Mouse (Mus musculus): Measurements from ENCODE around the gene Jph2. TPM values are rescaled to one million over a fixed set of nuclear protein-coding genes. Genes with fewer than 3 reads are reported as not detected.

Gene Jph2
- not detected in 2 replicates for total RNA-seq (2023)

GRCm38 (mm10) chr2:163397905-163398304 lies at the start of gene Jph2:
Gene Jph2, minus strand, starts transcription at chr2:163397993.

DNA sequence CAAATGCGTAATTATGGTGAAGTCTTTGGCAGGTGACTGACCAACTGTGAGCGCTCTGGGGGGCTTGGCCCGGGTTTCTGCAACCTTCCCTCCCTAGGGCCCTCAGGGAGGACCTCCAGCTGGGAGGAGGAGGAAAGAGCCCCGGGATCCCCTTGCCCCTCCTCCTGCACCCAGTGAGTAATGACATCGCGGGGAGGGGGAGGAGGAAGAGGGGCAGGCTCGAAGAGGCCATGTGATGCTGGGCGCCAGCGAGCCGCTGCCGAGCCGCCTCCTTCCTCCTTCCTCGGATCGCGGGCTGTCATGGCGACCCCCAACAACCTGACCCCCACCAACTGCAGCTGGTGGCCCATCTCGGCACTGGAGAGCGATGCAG lies 40.4 kb upstream of the Jph2 start, which contains the start of gene Gdap1l1:
TSS of gene Gdap1l1 (plus strand) at position 231 of the 373 bp plus-strand sequence.

DNA sequence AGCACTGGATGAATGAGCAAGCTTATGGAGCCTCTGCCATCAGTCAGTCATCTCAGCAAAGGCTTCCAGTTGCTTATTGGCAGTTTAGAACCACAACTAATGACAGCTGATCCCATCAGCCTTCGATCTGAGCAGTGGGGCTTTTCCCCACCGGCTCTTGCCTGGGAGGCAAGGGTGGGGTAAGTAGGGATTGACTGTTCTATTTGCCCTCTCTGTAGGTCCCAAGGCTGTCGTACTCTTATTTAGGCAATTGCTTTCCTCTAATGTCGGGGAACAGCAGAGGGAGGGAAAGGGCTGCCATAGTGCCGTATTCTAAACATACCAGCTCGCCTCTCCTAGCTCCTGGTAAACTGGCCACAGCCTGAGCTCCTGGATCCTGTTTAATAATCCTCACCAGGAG lies 26.8 kb upstream of the Jph2 start, which contains the start of gene Oser1:
TSS of gene Oser1 (minus strand) at position 101 of the 400 bp plus-strand sequence.

Other genes with a start within 250 kb of the Jph2 start
- not detected in 2 replicates for gene Tox2, start 194.9 kb downstream of the Jph2 start, total RNA-seq (2023)
- 107 and 131 TPM in 2 replicates for gene Oser1, start 26.7 kb upstream of the Jph2 start, total RNA-seq (2023)
- not detected in 2 replicates for gene Gdap1l1, start 40.5 kb upstream of the Jph2 start, total RNA-seq (2023)
- 0.66 and 1.0 TPM in 2 replicates for gene Fitm2, start 74.6 kb upstream of the Jph2 start, total RNA-seq (2023)
- not detected in 2 replicates for gene R3hdml, start 94.3 kb upstream of the Jph2 start, total RNA-seq (2023)
- gene Hnf4a, start 108.8 kb upstream of the Jph2 start, total RNA-seq (2023): not detected in 2 replicates
- 45.7 and 58.2 TPM in 2 replicates for gene Ttpal, start 204.3 kb upstream of the Jph2 start, total RNA-seq (2023)
- gene Serinc3, start 247.1 kb upstream of the Jph2 start, total RNA-seq (2023): 431 and 484 TPM in 2 replicates